Mouse (Mus musculus) heart, embryonic 15.5 days (tissue): ENCODE data around the gene Hoxb7. TPM values are rescaled to one million over a fixed set of nuclear protein-coding genes. Genes with fewer than 3 reads are reported as not detected.

Experiments
- ATAC-seq: fragments of 200-750 bp; cut with Nextera tagmentation; replicated peaks from 2 replicates; pipeline ENCODE4 v1.8.0; 2017; ENCODE audit warnings: low read depth, moderate TSS enrichment; ENCODE audit not compliant: insufficient number of reproducible peaks, insufficient read depth, low FRiP score
- H3K27ac ChIP-seq: fragments of 300-500 bp; sonication (generic); 2 replicates; pipeline ENCODE4 v1.5.1; 2015; ENCODE audit warnings: mild to moderate bottlenecking, inconsistent platforms
- H3K27me3 ChIP-seq: fragments of 300-500 bp; sonication (generic); 2 replicates; pipeline ENCODE4 v1.6.1; 2015; ENCODE audit warnings: inconsistent platforms
- H3K36me3 ChIP-seq: fragments of 300-500 bp; sonication (generic); 2 replicates; pipeline ENCODE4 v1.6.1; 2015; ENCODE audit warnings: mild to moderate bottlenecking, inconsistent platforms
- H3K4me1 ChIP-seq: fragments of 300-500 bp; sonication (generic); replicated peaks from 2 replicates; pipeline ENCODE4 v1.6.1; 2015; ENCODE audit warnings: inconsistent platforms
- H3K4me2 ChIP-seq: fragments of 300-500 bp; sonication (generic); 2 replicates; pipeline ENCODE4 v1.6.1; 2015; ENCODE audit warnings: inconsistent platforms, mild to moderate bottlenecking, moderate library complexity
- H3K4me3 ChIP-seq: fragments of 300-500 bp; sonication (generic); 2 replicates; pipeline ENCODE4 v1.5.1; 2015; ENCODE audit warnings: mild to moderate bottlenecking, inconsistent platforms
- H3K9ac ChIP-seq: fragments of 300-500 bp; sonication (generic); 2 replicates; pipeline ENCODE4 v1.6.1; 2015; ENCODE audit warnings: mild to moderate bottlenecking, inconsistent platforms
- H3K9me3 ChIP-seq: fragments of 300-500 bp; sonication (generic); replicated peaks from 2 replicates; pipeline ENCODE4 v1.6.1; 2016; ENCODE audit warnings: inconsistent platforms
- WGBS: fragments of 180-500 bp; shearing (Covaris S2); methylation state at CpG from one replicate; pipeline ENCODE4 v1.1.7; 2015; ENCODE audit warnings: mixed read lengths; 5-methylcytosine and 5-hydroxymethylcytosine counted together
- polyA plus RNA-seq: library from polyadenylated mRNA; unstranded; fragments of >200 nt; fragmentation: Nextera tagmentation; extraction: Ambion mirVana; gene quantifications from 2 replicates; pipeline ENCODE4 v1.2.1, GENCODE M21; 2015

Hoxb7 gene
- polyA plus RNA-seq, 1 experiment from 2014 or later, result 0.25 TPM

GRCm38 (mm10) chr11:96314671-96315343 is 28.4 kb downstream of the Hoxb7 start:
- WGBS, result 6% methylated on average over 34 of the region's 34 CpGs
- Histone ChIP-seq H3K27ac (peak overlapping the region; percentile 53; the same call in 1 of the 2 replicates), H3K9ac (peak overlapping the region; percentile 29; the same call in 1 of the 2 replicates)

GRCm38 (mm10) chr11:96315344-96315681 is 28.9 kb downstream of the Hoxb7 start:
- Histone ChIP-seq H3K27me3 (peaks cover 99% of the 10 kb centered on the region), H3K36me3 (no peaks in the 10 kb centered on the region), H3K9me3 (no peaks in the 10 kb centered on the region), H3K4me1 (peaks cover 24% of the 10 kb centered on the region), H3K27ac (peak overlapping the region; percentile 53; the same call in 1 of the 2 replicates), H3K4me2 (peak overlapping the region; percentile 48; the same call in 1 of the 2 replicates), H3K9ac (no peak overlapping the region), H3K4me3 (peak overlapping the region; percentile 41)
- no peak for ATAC-seq
- 17% methylated on average over 5 of the region's 5 CpGs for WGBS

More at GRCm38 (mm10) chr11:96314671-96315343, 28.4 kb downstream of the Hoxb7 start:
- Histone ChIP-seq H3K4me3 (peak overlapping the region; percentile 41), H3K4me1 (peaks cover 20% of the 10 kb centered on the region), H3K27me3 (peaks cover 99% of the 10 kb centered on the region), H3K4me2 (peak overlapping the region; percentile 48), H3K9me3 (no peaks in the 10 kb centered on the region), H3K36me3 (no peaks in the 10 kb centered on the region)
- no peak for ATAC-seq

- H3K27me3 ChIP-seq, result peaks cover 100% of the 10 kb centered on the region
- 16% methylated on average over 18 of the region's 18 CpGs for WGBS
- H3K4me1 ChIP-seq, result peaks cover 15% of the 10 kb centered on the region
- no peaks in the 10 kb centered on the region for H3K9me3 ChIP-seq
- no peaks in the 10 kb centered on the region for H3K36me3 ChIP-seq
- no peak overlapping the region for H3K4me2 ChIP-seq
- no peak overlapping the region for H3K9ac ChIP-seq
- H3K27ac ChIP-seq, result no peak overlapping the region
- ATAC-seq, result no peak
- H3K4me3 ChIP-seq, result no peak overlapping the region
Observed at GRCm38 (mm10) chr11:96316696-96317607, 30.5 kb downstream of the Hoxb7 start.

GRCm38 (mm10) chr11:96317608-96318367 is 31.4 kb downstream of the Hoxb7 start, which contains the start of gene Hoxb4:
Gene Hoxb4, plus strand, starts transcription at chr11:96318267.
- H3K4me2 ChIP-seq, result peak within 1 kb of the TSS; percentile 61
- peaks cover 100% of the 10 kb centered on the region for H3K27me3 ChIP-seq
- ATAC-seq, result no peak
- peak within 1 kb of the TSS; percentile 49 for H3K9ac ChIP-seq
- peak within 1 kb of the TSS; percentile 49 for H3K4me3 ChIP-seq
- H3K27ac ChIP-seq, result peak within 1 kb of the TSS; percentile 80
- peaks cover 13% of the 10 kb centered on the region for H3K4me1 ChIP-seq
- WGBS, result 6% methylated on average over 28 of the region's 28 CpGs
- H3K9me3 ChIP-seq, result no peaks in the 10 kb centered on the region
- H3K36me3 ChIP-seq, result no peaks in the 10 kb centered on the region

- H3K9ac ChIP-seq, result peak overlapping the region; percentile 49
- under 1% methylated on average over 41 of the region's 45 CpGs for WGBS
- no peaks in the 10 kb centered on the region for H3K36me3 ChIP-seq
- H3K4me1 ChIP-seq, result peaks cover 13% of the 10 kb centered on the region
- H3K27me3 ChIP-seq, result peaks cover 100% of the 10 kb centered on the region
- peak; percentile 52; the same call in 1 of the 2 replicates for ATAC-seq
- peak overlapping the region; percentile 49 for H3K4me3 ChIP-seq
- no peaks in the 10 kb centered on the region for H3K9me3 ChIP-seq
- peak overlapping the region; percentile 80 for H3K27ac ChIP-seq
- peak overlapping the region; percentile 61 for H3K4me2 ChIP-seq
Observed at GRCm38 (mm10) chr11:96318368-96319070, 32.1 kb downstream of the Hoxb7 start.

- peak; percentile 9; the same call in 1 of the 2 replicates for ATAC-seq
Observed at GRCm38 (mm10) chr11:96319071-96319902, 32.9 kb downstream of the Hoxb7 start.

GRCm38 (mm10) chr11:96319910-96320309 is 33.5 kb downstream of the Hoxb7 start:
- peak overlapping the region; percentile 26; the same call in 1 of the 2 replicates for H3K9ac ChIP-seq
- no peaks in the 10 kb centered on the region for H3K9me3 ChIP-seq
- H3K4me2 ChIP-seq, result peak overlapping the region; percentile 61
- peak overlapping the region; percentile 49 for H3K4me3 ChIP-seq
- peak overlapping the region; percentile 80 for H3K27ac ChIP-seq
- WGBS, result 3% methylated on average over 29 of the region's 29 CpGs
- H3K36me3 ChIP-seq, result no peaks in the 10 kb centered on the region
- peaks cover 100% of the 10 kb centered on the region for H3K27me3 ChIP-seq
- ATAC-seq, result no peak; the same call in 1 of the 2 replicates
- H3K4me1 ChIP-seq, result peaks cover 13% of the 10 kb centered on the region

More at GRCm38 (mm10) chr11:96319071-96319902, 32.9 kb downstream of the Hoxb7 start:
- WGBS, result 1% methylated on average over 34 of the region's 34 CpGs
- no peaks in the 10 kb centered on the region for H3K9me3 ChIP-seq
- H3K4me1 ChIP-seq, result peaks cover 13% of the 10 kb centered on the region
- H3K4me3 ChIP-seq, result peak overlapping the region; percentile 49
- H3K27ac ChIP-seq, result peak overlapping the region; percentile 80
- no peaks in the 10 kb centered on the region for H3K36me3 ChIP-seq
- H3K9ac ChIP-seq, result peak overlapping the region; percentile 48
- H3K27me3 ChIP-seq, result peaks cover 100% of the 10 kb centered on the region
- peak overlapping the region; percentile 61 for H3K4me2 ChIP-seq

GRCm38 (mm10) chr11:96320688-96321087 is 34.3 kb downstream of the Hoxb7 start:
- Histone ChIP-seq H3K27ac (peak overlapping the region; percentile 80; the same call in 1 of the 2 replicates), H3K4me2 (peak overlapping the region; percentile 61; the same call in 1 of the 2 replicates), H3K36me3 (no peaks in the 10 kb centered on the region), H3K27me3 (peaks cover 100% of the 10 kb centered on the region), H3K9ac (no peak overlapping the region), H3K9me3 (no peaks in the 10 kb centered on the region), H3K4me1 (peaks cover 13% of the 10 kb centered on the region), H3K4me3 (peak overlapping the region; percentile 13; the same call in 1 of the 2 replicates)
- ATAC-seq, result no peak
- WGBS, result 25% methylated on average over 17 of the region's 17 CpGs

- 36% methylated on average over 5 of the region's 5 CpGs for WGBS
- Histone ChIP-seq H3K27me3 (peaks cover 100% of the 10 kb centered on the region), H3K4me1 (peaks cover 15% of the 10 kb centered on the region), H3K9ac (no peak overlapping the region), H3K4me3 (no peak overlapping the region), H3K4me2 (no peak overlapping the region), H3K36me3 (no peaks in the 10 kb centered on the region), H3K27ac (no peak overlapping the region), H3K9me3 (no peaks in the 10 kb centered on the region)
- no peak for ATAC-seq
Observed at GRCm38 (mm10) chr11:96321846-96322245, 35.4 kb downstream of the Hoxb7 start.
